In the genomic region with DNA sequence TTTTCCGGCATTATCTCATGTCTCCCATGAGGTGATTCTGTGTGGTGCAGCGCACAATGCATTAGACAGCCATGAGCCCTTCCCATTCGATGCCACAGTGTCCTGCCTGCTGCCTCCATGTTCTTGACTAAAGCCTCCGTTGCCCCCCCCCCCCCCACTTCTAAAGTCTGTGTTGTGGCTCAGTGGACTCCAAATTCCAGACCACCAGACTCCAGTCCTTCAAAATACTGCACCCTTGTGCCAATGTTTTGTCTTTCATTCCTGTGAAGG, we compare ENCODE assay signal across 9 mouse cellular contexts.
DNase-seq lines count a peak whose midpoint lies in the region; ATAC-seq and TF ChIP-seq lines count a peak whose summit lies in the region.
"Had no signal": no experiment of that assay in that cellular context is flagged by ENCODE, and none has a peak within 500 bp of the region (broad histone marks: within the 10 kb centered on the region; RNA-seq: fewer than 3 reads in every experiment).

No protein-coding gene starts in this region.

- H3K4me3 ChIP-seq in heart, embryonic 15.5 days, result peak overlapping the region; percentile 58
- H3K4me3 ChIP-seq in embryonic fibroblast, embryonic 13.5 days (ENCODE audit: insufficient read depth, low read length), result peak overlapping the region; percentile 58; the same call in 1 of the 2 replicates
- peak overlapping the region; percentile 60 for H3K4me3 ChIP-seq in hindbrain, postnatal 0 days (ENCODE audit: low read length)
- H3K4me3 ChIP-seq in neural tube, embryonic 13.5 days, result peak overlapping the region; percentile 76
- H3K4me3 ChIP-seq: liver, embryonic 13.5 days had no signal

- no peaks in the 10 kb centered on the region for H3K27me3 ChIP-seq in heart, embryonic 15.5 days
- no peaks in the 10 kb centered on the region for H3K27me3 ChIP-seq in hindbrain, postnatal 0 days (ENCODE audit: insufficient read depth, low read length)
- no peaks in the 10 kb centered on the region for H3K27me3 ChIP-seq in neural tube, embryonic 13.5 days
- H3K27me3 ChIP-seq: liver, embryonic 13.5 days had no signal

- H3K9ac ChIP-seq in heart, embryonic 15.5 days, result peak overlapping the region; percentile 69
- peak overlapping the region; percentile 79 for H3K9ac ChIP-seq in hindbrain, postnatal 0 days (replicated peaks; ENCODE audit: low read length)
- H3K9ac ChIP-seq in neural tube, embryonic 13.5 days, result peak overlapping the region; percentile 95
- H3K9ac ChIP-seq: liver, embryonic 13.5 days had no signal

- no peaks in the 10 kb centered on the region for H3K36me3 ChIP-seq in heart, embryonic 15.5 days
- no peaks in the 10 kb centered on the region for H3K36me3 ChIP-seq in hindbrain, postnatal 0 days (ENCODE audit: insufficient read depth, low read length)
- H3K36me3 ChIP-seq in neural tube, embryonic 13.5 days, result 0 out of 2 replicates have a peak, but pooled peaks cover 5% of the 10 kb centered on the region
- H3K36me3 ChIP-seq: liver, embryonic 13.5 days had no signal

- H3K27ac ChIP-seq in heart, embryonic 15.5 days, result peak overlapping the region; percentile 89
- no peak overlapping the region for H3K27ac ChIP-seq in embryonic fibroblast, embryonic 13.5 days (ENCODE audit: insufficient read depth, low read length)
- H3K27ac ChIP-seq in hindbrain, postnatal 0 days, result peak overlapping the region; percentile 91
- H3K27ac ChIP-seq in neural tube, embryonic 13.5 days (replicated peaks), result peak overlapping the region; percentile 98
- H3K27ac ChIP-seq: liver, embryonic 13.5 days had no signal

- no peak for TF ChIP-seq CTCF in embryonic fibroblast, embryonic 13.5 days (IDR thresholded peaks at IDR 0.05; ENCODE audit: borderline replicate concordance, insufficient read depth, low read length)
- no peak for TF ChIP-seq CTCF in hindbrain, postnatal 0 days (IDR thresholded peaks at IDR 0.05; ENCODE audit: low read depth)

- no peak for TF ChIP-seq POLR2A in embryonic fibroblast, embryonic 13.5 days (IDR thresholded peaks at IDR 0.05; ENCODE audit: low read depth, low read length)

- ATAC-seq in heart, embryonic 15.5 days (replicated peaks; ENCODE audit: insufficient number of reproducible peaks, insufficient read depth, low FRiP score, low read depth), result no peak
- ATAC-seq in hindbrain, postnatal 0 days, result peak; percentile 38; the same call in 1 of the 2 replicates
- ATAC-seq in neural tube, embryonic 13.5 days (ENCODE audit: low read depth), result peak; percentile 30; the same call in 1 of the 2 replicates
- no peak for ATAC-seq in granulocyte monocyte progenitor cell, adult 5-6 weeks (replicated peaks; ENCODE audit: poor library complexity, severe bottlenecking)

- H3K4me1 ChIP-seq in heart, embryonic 15.5 days (replicated peaks), result peaks cover 11% of the 10 kb centered on the region
- 0 out of 2 replicates have a peak, but pooled peaks cover 6% of the 10 kb centered on the region for H3K4me1 ChIP-seq in embryonic fibroblast, embryonic 13.5 days (ENCODE audit: control insufficient read depth, insufficient read depth, low read length)
- 0 out of 2 replicates have a peak, but pooled peaks cover 5% of the 10 kb centered on the region for H3K4me1 ChIP-seq in hindbrain, postnatal 0 days (ENCODE audit: insufficient read depth, low read length)
- peaks cover 43% of the 10 kb centered on the region for H3K4me1 ChIP-seq in neural tube, embryonic 13.5 days (replicated peaks)
- H3K4me1 ChIP-seq: liver, embryonic 13.5 days had no signal

- 22% methylated on average over 4 of the region's 4 CpGs for WGBS in heart, embryonic 15.5 days
- 17% methylated on average over 4 of the region's 4 CpGs for WGBS in hindbrain, postnatal 0 days
- WGBS in neural tube, embryonic 13.5 days, result 14% methylated on average over 4 of the region's 4 CpGs

- H3K9me3 ChIP-seq in heart, embryonic 15.5 days (replicated peaks), result no peaks in the 10 kb centered on the region
- H3K9me3 ChIP-seq in hindbrain, postnatal 0 days (ENCODE audit: low read length), result no peaks in the 10 kb centered on the region
- no peaks in the 10 kb centered on the region for H3K9me3 ChIP-seq in neural tube, embryonic 13.5 days
- H3K9me3 ChIP-seq: liver, embryonic 13.5 days had no signal

- H3K4me2 ChIP-seq in heart, embryonic 15.5 days, result peak overlapping the region; percentile 62
- H3K4me2 ChIP-seq in hindbrain, postnatal 0 days (ENCODE audit: low read depth, low read length), result peak overlapping the region; percentile 55
- peak overlapping the region; percentile 79 for H3K4me2 ChIP-seq in neural tube, embryonic 13.5 days
- H3K4me2 ChIP-seq: liver, embryonic 13.5 days had no signal

- intact Hi-C loops in heart, postnatal 10 days (cut with DNase I), result loop anchor here (5.0 kb wide), 1 partner anchor 116 kb away; no protein-coding TSS in a partner anchor
- intact Hi-C loops in left cerebral cortex, postnatal 36 days (cut with DNase I), result loop anchor here (5.0 kb wide), 3 partner anchors 41 to 116 kb away; no protein-coding TSS in a partner anchor

- no peak for DNase-seq in heart, postnatal 10 days
- DNase-seq in hindbrain, postnatal 0 days (ENCODE audit: low spot score), result no peak
- DNase-seq in left cerebral cortex, postnatal 36 days (ENCODE audit: low spot score in 2 of 2), result no peak
- DNase-seq in ovary, postnatal 10 days (ENCODE audit: low spot score), result no peak
- DNase-seq: liver, embryonic 13.5 days had no signal

Comparison
In these comparisons a context has a peak if more than half of its experiments do, and no peak if none do; other contexts are left out.
1. ATAC-seq: peak in hindbrain, postnatal 0 days (single experiment) and neural tube, embryonic 13.5 days (single experiment); none in heart, embryonic 15.5 days (single experiment) and granulocyte monocyte progenitor cell, adult 5-6 weeks (single experiment).
2. Peak in every context shown above with its lines, with median percentiles within 50 percentile points of each other: H3K4me2 ChIP-seq, H3K4me3 ChIP-seq and H3K9ac ChIP-seq.